Mouse (Mus musculus): ENCODE measurements around the gene Galnt5. TPM values are rescaled to one million over a fixed set of nuclear protein-coding genes. Genes with fewer than 3 reads are reported as not detected.
A peak's percentile ranks its signal among the peaks of the same experiment; 100 is the strongest.

The Galnt5 gene
- 1.3 and 2.8 TPM in 2 replicates for polyA plus RNA-seq (2014; fragmentation: Nextera tagmentation; extraction: Ambion mirVana)

DNA sequence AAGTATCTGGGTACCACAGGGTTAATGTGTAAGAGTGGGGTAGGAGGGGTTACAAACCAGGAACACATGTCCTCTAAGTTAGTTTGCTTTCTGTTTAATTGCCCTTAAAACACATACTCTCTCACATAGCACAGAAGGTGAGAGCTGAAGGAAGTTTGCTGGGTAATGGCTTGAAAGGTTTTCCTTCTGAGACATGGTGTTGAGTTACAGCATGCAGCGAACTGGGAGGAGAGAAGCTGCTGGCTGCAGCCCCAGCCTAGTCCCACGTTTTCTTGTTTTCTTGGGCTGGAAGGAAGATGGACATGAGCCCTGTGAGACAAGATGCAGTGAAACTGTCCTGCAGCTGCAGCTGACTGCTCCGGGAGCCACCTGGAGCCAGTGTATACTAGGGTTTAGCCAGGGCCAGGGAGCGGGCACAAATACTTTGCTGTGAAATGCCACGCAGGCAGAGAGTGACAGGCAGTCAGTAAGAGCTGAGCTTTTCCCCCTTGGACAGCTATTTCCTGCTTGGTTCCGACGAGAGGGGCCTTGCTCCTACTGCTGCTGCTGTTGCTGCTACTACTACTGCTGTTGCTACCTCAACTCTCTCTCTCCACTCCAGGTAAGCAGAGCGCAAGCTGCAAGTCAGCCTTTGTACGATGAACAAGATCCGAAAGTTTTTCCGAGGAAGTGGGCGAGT, at the start of gene Galnt5:
Gene Galnt5, plus strand, starts transcription at position 133 of the 679 bp plus-strand sequence.
- WGBS, result 32% methylated on average over 12 of the region's 12 CpGs
- H3K9me3 ChIP-seq (replicated peaks; ENCODE audit: control insufficient read depth, low read length), result no peaks in the 10 kb centered on the region
- peak within 1 kb of the TSS; percentile 47 for H3K4me2 ChIP-seq (ENCODE audit: low read depth, low read length)
- peak within 1 kb of the TSS; percentile 37; the same call in 1 of the 2 replicates for H3K9ac ChIP-seq (replicated peaks; ENCODE audit: low read length)
- H3K4me3 ChIP-seq (ENCODE audit: low read depth, low read length), result peak within 1 kb of the TSS; percentile 22
- 0 out of 2 replicates have a peak within 1 kb of the TSS, but pooled peaks have one; percentile 25 for H3K27ac ChIP-seq (replicated peaks; ENCODE audit: low read depth, low read length)
- ATAC-seq (replicated peaks; ENCODE audit: insufficient number of reproducible peaks, low FRiP score, low TSS enrichment, low read depth) (peak; percentile 78), DNase-seq (ENCODE audit: low spot score) (peak; percentile 62)
- H3K27me3 ChIP-seq (ENCODE audit: control insufficient read depth, insufficient read depth, low read length), result no peaks in the 10 kb centered on the region
- no peaks in the 10 kb centered on the region for H3K36me3 ChIP-seq (replicated peaks; ENCODE audit: control insufficient read depth, insufficient read depth, low read depth, low read length)
- no peaks in the 10 kb centered on the region for H3K4me1 ChIP-seq (ENCODE audit: control insufficient read depth, insufficient read depth, low read length)

DNA sequence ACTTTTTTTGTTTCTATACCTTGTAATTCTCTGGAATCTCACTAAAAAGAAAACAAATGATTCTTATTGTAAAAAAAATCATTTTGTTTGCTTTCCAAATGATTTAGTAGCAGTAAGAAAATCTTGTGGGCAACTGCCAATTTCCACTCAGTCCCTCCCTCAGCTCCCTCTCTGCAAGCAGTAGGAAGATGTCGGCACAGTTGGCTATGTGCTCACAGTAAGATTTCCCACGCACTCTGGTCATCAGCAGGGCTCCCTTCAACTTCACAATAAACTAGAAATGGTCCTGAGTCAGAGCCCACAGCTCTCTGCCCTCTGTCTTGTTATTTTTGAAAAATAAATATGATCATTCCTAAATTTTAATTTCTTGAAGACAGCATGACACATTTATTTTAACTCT, 46.1 kb upstream of the Galnt5 start:
- Histone ChIP-seq H3K27me3 (ENCODE audit: control insufficient read depth, insufficient read depth, low read length) (no peaks in the 10 kb centered on the region), H3K27ac (replicated peaks; ENCODE audit: low read depth, low read length) (no peak overlapping the region), H3K36me3 (replicated peaks; ENCODE audit: control insufficient read depth, insufficient read depth, low read depth, low read length) (no peaks in the 10 kb centered on the region), H3K4me3 (ENCODE audit: low read depth, low read length) (no peak overlapping the region), H3K4me1 (ENCODE audit: control insufficient read depth, insufficient read depth, low read length) (no peaks in the 10 kb centered on the region), H3K4me2 (ENCODE audit: low read depth, low read length) (no peak overlapping the region), H3K9me3 (replicated peaks; ENCODE audit: control insufficient read depth, low read length) (no peaks in the 10 kb centered on the region), H3K9ac (replicated peaks; ENCODE audit: low read length) (no peak overlapping the region)
- no peak for ATAC-seq (replicated peaks; ENCODE audit: insufficient number of reproducible peaks, low FRiP score, low TSS enrichment, low read depth)
- DNase-seq (ENCODE audit: low spot score), result no peak
- WGBS, result 69% methylated on average over 2 of the region's 2 CpGs

DNA sequence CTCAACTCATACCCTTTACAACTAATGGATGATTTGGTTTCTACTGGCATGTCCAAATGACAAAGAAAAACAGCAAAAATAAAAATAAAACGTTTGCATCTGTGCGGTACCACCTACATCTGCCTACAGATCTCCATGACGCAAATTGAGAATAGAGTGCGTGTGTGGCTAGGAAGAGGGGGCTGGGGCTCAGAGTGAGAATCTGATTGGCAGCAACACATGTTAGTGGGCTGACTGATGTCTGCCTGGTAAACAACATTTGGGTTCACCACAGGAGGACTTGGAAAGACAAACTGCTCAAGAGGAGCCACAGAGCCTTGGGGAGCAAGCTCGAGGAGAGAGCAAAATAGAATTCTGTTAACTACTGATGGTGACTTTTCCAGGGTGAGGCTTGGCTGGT, 36.9 kb upstream of the Galnt5 start:
- 73% methylated on average over 5 of the region's 5 CpGs for WGBS
- Histone ChIP-seq H3K27me3 (ENCODE audit: control insufficient read depth, insufficient read depth, low read length) (no peaks in the 10 kb centered on the region), H3K9me3 (replicated peaks; ENCODE audit: control insufficient read depth, low read length) (no peaks in the 10 kb centered on the region), H3K4me3 (ENCODE audit: low read depth, low read length) (no peak overlapping the region), H3K9ac (replicated peaks; ENCODE audit: low read length) (no peak overlapping the region), H3K27ac (replicated peaks; ENCODE audit: low read depth, low read length) (no peak overlapping the region), H3K4me1 (ENCODE audit: control insufficient read depth, insufficient read depth, low read length) (no peaks in the 10 kb centered on the region), H3K36me3 (replicated peaks; ENCODE audit: control insufficient read depth, insufficient read depth, low read depth, low read length) (no peaks in the 10 kb centered on the region), H3K4me2 (ENCODE audit: low read depth, low read length) (no peak overlapping the region)
- ATAC-seq (replicated peaks; ENCODE audit: insufficient number of reproducible peaks, low FRiP score, low TSS enrichment, low read depth), result no peak
- no peak for DNase-seq (ENCODE audit: low spot score)

DNA sequence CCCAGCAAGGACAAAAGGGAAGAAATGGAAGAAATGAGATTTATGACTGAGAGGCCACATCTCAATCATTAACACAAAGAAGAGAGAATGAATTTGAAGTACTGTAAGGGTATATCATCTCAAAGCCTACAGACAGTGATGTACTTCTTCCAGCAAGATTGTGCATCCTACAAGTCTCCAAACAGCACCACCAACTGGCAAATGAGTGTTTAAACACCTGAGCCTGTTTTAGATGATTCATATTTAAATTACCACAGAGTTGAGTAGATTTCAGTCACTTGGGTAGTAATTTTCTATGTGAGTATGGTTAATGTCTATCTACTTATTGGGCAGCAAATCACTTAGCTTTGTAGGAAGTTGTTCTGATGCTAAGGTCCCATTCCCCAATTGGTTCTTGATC, 15.4 kb upstream of the Galnt5 start:
- Histone ChIP-seq H3K27me3 (ENCODE audit: control insufficient read depth, insufficient read depth, low read length) (no peaks in the 10 kb centered on the region), H3K27ac (replicated peaks; ENCODE audit: low read depth, low read length) (no peak overlapping the region), H3K9ac (replicated peaks; ENCODE audit: low read length) (no peak overlapping the region), H3K9me3 (replicated peaks; ENCODE audit: control insufficient read depth, low read length) (no peaks in the 10 kb centered on the region), H3K36me3 (replicated peaks; ENCODE audit: control insufficient read depth, insufficient read depth, low read depth, low read length) (no peaks in the 10 kb centered on the region), H3K4me3 (ENCODE audit: low read depth, low read length) (no peak overlapping the region), H3K4me2 (ENCODE audit: low read depth, low read length) (no peak overlapping the region), H3K4me1 (ENCODE audit: control insufficient read depth, insufficient read depth, low read length) (no peaks in the 10 kb centered on the region)
- no peak for DNase-seq (ENCODE audit: low spot score)
- no peak for ATAC-seq (replicated peaks; ENCODE audit: insufficient number of reproducible peaks, low FRiP score, low TSS enrichment, low read depth)

DNA sequence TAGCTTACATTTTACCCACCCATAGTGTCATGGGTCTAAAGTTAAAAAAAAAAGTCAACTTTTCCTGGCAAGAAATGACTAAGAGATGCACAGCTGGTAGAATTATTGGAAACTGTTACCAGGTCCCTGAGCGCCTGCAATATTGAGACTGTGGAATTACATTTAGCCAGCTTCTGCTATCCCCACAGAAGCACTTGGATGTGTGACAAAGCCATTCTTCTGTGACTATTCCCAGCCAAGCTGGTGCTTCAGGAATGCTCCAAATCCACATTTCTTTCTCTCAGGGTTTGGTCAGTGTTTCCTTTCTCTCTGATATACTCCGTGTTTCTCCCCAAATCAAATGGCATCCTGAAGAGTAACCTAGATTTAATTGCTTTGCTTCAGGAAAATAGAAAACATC, 6.6 kb upstream of the Galnt5 start:
- Histone ChIP-seq H3K4me2 (ENCODE audit: low read depth, low read length) (no peak overlapping the region), H3K27ac (replicated peaks; ENCODE audit: low read depth, low read length) (no peak overlapping the region), H3K4me3 (ENCODE audit: low read depth, low read length) (no peak overlapping the region), H3K9ac (replicated peaks; ENCODE audit: low read length) (no peak overlapping the region), H3K4me1 (ENCODE audit: control insufficient read depth, insufficient read depth, low read length) (no peaks in the 10 kb centered on the region), H3K36me3 (replicated peaks; ENCODE audit: control insufficient read depth, insufficient read depth, low read depth, low read length) (no peaks in the 10 kb centered on the region), H3K9me3 (replicated peaks; ENCODE audit: control insufficient read depth, low read length) (no peaks in the 10 kb centered on the region), H3K27me3 (ENCODE audit: control insufficient read depth, insufficient read depth, low read length) (no peaks in the 10 kb centered on the region)
- ATAC-seq (replicated peaks; ENCODE audit: insufficient number of reproducible peaks, low FRiP score, low TSS enrichment, low read depth) (no peak), DNase-seq (ENCODE audit: low spot score) (no peak)
- WGBS, result 80% methylated on average over 2 of the region's 2 CpGs

DNA sequence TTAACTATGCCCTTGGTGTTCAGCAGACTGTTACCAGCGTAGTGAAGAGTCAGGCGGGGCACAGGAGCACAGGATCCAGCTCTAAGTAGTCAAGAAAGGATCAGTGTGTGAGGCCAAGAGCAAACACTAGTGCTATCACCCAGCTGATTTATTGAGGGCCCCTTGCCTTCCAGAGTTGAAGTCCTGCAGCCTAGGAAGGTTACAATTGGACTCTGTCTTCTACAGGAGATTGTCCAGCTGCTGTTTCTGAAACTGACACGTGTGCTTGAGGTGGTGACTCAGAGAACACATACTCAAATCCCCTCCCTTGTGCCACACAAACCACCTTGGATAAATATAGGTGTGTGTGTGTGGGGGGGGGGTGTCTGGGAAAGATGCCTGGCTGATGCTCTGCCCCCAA, 3.8 kb downstream of the Galnt5 start:
- no peaks in the 10 kb centered on the region for H3K27me3 ChIP-seq (ENCODE audit: control insufficient read depth, insufficient read depth, low read length)
- ATAC-seq (replicated peaks; ENCODE audit: insufficient number of reproducible peaks, low FRiP score, low TSS enrichment, low read depth) (no peak), DNase-seq (ENCODE audit: low spot score) (no peak)
- no peaks in the 10 kb centered on the region for H3K4me1 ChIP-seq (ENCODE audit: control insufficient read depth, insufficient read depth, low read length)
- no peaks in the 10 kb centered on the region for H3K36me3 ChIP-seq (replicated peaks; ENCODE audit: control insufficient read depth, insufficient read depth, low read depth, low read length)
- H3K27ac ChIP-seq (replicated peaks; ENCODE audit: low read depth, low read length), result no peak overlapping the region
- no peak overlapping the region for H3K4me2 ChIP-seq (ENCODE audit: low read depth, low read length)
- no peaks in the 10 kb centered on the region for H3K9me3 ChIP-seq (replicated peaks; ENCODE audit: control insufficient read depth, low read length)
- no peak overlapping the region for H3K9ac ChIP-seq (replicated peaks; ENCODE audit: low read length)
- 67% methylated on average over 3 of the region's 3 CpGs for WGBS
- no peak overlapping the region for H3K4me3 ChIP-seq (ENCODE audit: low read depth, low read length)

DNA sequence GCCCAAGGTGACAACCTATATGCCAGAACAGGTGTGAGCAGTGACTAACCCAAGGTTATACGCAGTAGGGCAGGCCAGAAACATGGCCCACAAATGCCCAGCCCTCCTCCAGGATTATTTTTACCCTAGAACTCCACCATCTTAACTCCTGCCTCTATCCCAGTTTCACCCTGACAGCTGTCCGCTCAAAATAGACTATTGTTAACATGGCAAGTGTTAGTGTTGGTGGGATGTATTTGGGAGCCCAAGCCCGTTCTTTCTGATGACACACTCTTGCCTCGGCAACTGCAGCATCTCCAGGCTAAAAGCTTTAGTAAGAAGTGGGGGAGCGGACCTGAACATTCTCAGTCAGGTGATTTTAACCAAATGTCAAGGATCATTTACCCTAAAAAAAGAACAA, 9.4 kb downstream of the Galnt5 start:
- Histone ChIP-seq H3K27me3 (ENCODE audit: control insufficient read depth, insufficient read depth, low read length) (no peaks in the 10 kb centered on the region), H3K36me3 (replicated peaks; ENCODE audit: control insufficient read depth, insufficient read depth, low read depth, low read length) (no peaks in the 10 kb centered on the region), H3K9ac (replicated peaks; ENCODE audit: low read length) (no peak overlapping the region), H3K4me2 (ENCODE audit: low read depth, low read length) (no peak overlapping the region), H3K4me3 (ENCODE audit: low read depth, low read length) (no peak overlapping the region), H3K27ac (replicated peaks; ENCODE audit: low read depth, low read length) (no peak overlapping the region), H3K9me3 (replicated peaks; ENCODE audit: control insufficient read depth, low read length) (no peaks in the 10 kb centered on the region), H3K4me1 (ENCODE audit: control insufficient read depth, insufficient read depth, low read length) (no peaks in the 10 kb centered on the region)
- 89% methylated on average over 5 of the region's 5 CpGs for WGBS
- DNase-seq (ENCODE audit: low spot score), result no peak
- ATAC-seq (replicated peaks; ENCODE audit: insufficient number of reproducible peaks, low FRiP score, low TSS enrichment, low read depth), result no peak

DNA sequence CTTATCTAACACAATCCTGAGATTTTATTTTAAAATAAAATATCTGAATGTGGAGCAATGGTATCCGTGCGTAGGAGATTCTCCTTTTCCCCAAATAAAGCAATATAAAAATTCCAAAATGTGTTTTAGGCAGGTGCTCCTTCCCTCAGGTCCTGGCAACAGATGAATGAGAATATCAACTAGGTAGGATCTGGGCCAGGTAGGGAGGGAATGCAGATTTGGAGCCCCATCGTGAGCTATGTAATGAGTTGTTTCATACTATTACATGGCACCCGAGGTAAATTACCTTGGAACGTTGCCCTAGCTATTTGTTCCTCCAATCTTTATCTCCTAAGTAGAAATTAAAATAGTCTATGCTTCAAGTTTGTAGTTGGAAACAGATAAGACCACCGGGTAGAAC, 25.9 kb downstream of the Galnt5 start:
- no peak overlapping the region for H3K9ac ChIP-seq (replicated peaks; ENCODE audit: low read length)
- WGBS, result 89% methylated on average over 6 of the region's 6 CpGs
- H3K36me3 ChIP-seq (replicated peaks; ENCODE audit: control insufficient read depth, insufficient read depth, low read depth, low read length), result no peaks in the 10 kb centered on the region
- DNase-seq (ENCODE audit: low spot score), result no peak
- H3K4me2 ChIP-seq (ENCODE audit: low read depth, low read length), result no peak overlapping the region
- H3K9me3 ChIP-seq (replicated peaks; ENCODE audit: control insufficient read depth, low read length), result no peaks in the 10 kb centered on the region
- no peaks in the 10 kb centered on the region for H3K4me1 ChIP-seq (ENCODE audit: control insufficient read depth, insufficient read depth, low read length)
- no peaks in the 10 kb centered on the region for H3K27me3 ChIP-seq (ENCODE audit: control insufficient read depth, insufficient read depth, low read length)
- no peak overlapping the region for H3K27ac ChIP-seq (replicated peaks; ENCODE audit: low read depth, low read length)
- no peak overlapping the region for H3K4me3 ChIP-seq (ENCODE audit: low read depth, low read length)
- no peak for ATAC-seq (replicated peaks; ENCODE audit: insufficient number of reproducible peaks, low FRiP score, low TSS enrichment, low read depth)

Measured in embryonic facial prominence, embryonic 11.5 days (tissue).